Mouse (Mus musculus): ENCODE data around the gene Hivep3. TPM values are rescaled to one million over a fixed set of nuclear protein-coding genes. Genes with fewer than 3 reads are reported as not detected.

Hivep3 gene
- total RNA-seq, 1 experiment from 2014 or later: 3.3 TPM

DNA sequence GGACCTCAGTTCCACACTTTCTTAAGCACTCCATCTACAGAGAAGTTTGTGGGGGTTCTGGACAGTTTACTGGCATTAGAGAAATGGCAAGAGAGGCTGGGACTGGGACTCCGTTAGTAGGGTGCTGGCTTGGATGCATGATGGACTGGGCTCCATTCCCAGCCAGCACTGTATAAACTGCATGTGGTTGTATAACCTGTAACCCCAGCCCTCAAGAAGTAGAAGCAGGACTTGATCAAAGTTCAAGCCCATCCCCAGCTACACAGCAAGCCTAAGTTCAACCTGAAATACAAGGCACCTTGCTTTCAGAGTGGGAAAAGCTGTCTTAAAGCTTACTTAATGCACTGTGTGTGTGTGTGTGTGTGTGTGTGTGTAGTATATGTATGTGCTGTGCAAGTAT lies 226.3 kb downstream of the Hivep3 start:
- ATAC-seq (ENCODE audit: extremely low read depth, insufficient number of reproducible peaks, low FRiP score, poor library complexity, severe bottlenecking): no peak

DNA sequence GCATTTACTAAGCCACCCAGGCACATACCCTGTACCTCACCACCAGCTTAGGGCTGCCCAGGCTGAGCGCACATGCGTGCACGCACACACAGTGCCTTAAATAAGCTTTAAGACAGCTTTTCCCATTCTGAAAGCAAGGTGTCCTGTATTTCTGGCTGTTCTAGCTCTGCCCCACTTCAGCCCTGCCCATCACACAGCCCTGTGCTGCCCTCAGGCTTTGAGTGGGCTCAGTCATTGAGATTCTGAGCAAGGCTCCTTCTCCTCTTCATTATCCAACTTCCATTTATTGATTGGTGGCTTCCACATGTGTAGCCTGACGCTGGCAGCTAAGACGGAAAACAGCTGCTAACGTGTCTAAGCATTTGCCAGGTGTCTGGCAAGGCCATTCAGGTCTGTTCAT lies 226.9 kb downstream of the Hivep3 start:
- ATAC-seq (ENCODE audit: extremely low read depth, insufficient number of reproducible peaks, low FRiP score, poor library complexity, severe bottlenecking): no peak

DNA sequence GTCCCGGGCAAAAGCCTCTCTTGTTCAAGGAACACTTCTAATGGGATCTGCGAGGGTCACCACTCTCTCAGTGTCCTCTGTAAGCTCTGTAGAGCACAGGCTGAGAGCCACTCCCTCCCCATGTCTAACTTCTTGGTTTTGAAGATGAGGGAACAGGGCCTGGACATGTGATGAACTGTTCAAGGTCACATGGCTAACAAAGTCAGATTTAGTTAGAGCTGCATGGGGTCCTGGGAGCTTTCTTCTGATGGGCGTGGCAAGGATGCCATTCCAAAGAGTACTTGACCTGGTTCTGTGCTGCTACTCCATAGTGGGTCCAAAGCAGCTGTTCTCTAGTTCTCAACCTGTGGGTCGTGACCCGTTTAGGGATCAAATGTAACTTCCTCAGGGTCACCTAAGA lies 227.6 kb downstream of the Hivep3 start:
- ATAC-seq (ENCODE audit: extremely low read depth, insufficient number of reproducible peaks, low FRiP score, poor library complexity, severe bottlenecking): no peak

DNA sequence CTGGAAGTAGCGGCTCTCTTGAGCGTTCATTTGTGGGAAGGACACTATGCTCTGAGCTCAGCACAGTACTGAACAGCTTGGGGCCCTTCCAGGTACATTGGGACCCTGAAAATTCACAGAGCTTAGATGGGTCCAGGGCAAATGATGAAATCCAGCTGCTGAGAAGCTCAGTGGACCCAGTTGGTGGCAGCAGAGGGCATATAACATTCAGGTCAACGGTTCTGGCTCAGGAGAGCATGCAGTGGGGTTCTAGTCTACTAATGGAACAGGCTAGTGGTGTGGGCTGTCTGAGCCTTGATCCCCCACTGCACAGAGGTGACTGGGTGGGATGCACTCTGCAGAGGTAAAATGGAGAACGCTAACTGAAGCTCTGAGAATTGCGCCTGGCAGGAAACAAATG lies 228.5 kb downstream of the Hivep3 start:
- no peak for ATAC-seq (ENCODE audit: extremely low read depth, insufficient number of reproducible peaks, low FRiP score, poor library complexity, severe bottlenecking)

DNA sequence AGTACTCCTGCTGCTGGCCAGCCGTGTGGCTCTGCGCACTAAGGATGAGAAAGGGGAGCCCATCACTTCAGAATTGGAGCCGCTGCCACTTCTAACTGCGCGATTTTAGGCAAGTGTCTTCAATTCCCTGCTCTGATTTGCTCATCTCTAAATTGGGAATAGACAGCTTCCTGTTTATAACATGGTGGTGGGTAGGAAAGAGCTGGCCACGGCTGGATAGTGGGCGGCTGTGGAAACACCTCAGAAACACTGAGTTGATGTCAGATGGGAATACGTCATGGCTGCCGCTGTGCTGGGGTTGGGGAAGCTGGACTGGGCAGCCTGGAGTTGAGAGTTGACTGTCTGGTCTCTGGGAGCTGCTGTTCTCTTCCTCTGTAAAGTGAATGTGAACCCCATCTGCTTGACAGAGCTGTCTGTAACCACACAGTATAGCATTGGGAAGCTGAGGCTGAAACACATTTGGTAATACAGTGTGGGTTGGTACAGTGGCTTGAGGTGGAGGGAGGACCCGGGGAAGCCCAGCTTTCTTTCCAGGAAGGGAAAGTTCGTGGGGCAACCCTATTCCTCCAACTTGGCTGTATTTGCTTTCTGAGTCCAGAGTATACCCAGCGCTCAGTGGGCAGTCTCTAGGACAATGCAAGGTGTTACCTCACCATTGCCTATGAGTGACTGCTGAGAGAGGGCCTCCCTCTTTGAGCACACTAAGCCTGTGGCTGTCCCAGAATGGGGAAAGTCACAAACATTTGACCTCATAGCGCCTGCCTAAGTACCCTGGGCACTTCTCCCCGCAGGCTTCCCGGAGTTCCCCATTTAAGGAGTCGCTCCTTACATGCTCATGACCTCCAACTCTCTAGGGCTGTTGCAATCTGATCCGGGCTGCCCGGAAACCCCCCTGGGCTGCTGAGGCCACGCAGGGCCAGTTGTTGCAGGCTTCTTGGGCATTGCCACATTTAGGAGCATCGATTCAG lies 232.8 kb downstream of the Hivep3 start:
- no peak for ATAC-seq (ENCODE audit: extremely low read depth, insufficient number of reproducible peaks, low FRiP score, poor library complexity, severe bottlenecking)

DNA sequence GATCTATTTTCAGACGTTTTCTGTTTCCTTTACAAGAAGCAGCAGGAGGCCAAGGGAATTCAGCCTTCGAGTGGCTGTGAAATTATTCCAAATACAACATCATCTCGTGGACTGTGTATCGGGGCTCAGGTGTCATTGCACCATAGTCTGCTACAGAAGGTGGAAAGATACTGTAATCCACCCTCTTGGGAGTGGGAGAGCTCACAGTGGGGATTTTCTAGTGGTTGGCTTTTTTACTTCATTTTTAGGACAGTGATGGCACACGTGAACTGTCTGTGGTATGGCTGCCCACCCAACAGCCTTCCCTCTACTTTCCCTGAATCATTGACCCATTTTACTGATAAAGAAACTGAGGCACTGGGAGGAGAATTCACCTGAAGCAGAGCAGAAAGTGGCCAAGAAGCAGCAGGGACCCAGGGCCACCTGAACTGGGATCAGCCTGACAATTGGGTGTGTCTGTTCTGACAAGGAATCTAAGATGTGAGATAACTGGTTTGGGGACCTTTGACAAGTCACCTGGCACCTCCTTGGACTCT lies 233.6 kb downstream of the Hivep3 start:
- ATAC-seq (ENCODE audit: extremely low read depth, insufficient number of reproducible peaks, low FRiP score, poor library complexity, severe bottlenecking): no peak

DNA sequence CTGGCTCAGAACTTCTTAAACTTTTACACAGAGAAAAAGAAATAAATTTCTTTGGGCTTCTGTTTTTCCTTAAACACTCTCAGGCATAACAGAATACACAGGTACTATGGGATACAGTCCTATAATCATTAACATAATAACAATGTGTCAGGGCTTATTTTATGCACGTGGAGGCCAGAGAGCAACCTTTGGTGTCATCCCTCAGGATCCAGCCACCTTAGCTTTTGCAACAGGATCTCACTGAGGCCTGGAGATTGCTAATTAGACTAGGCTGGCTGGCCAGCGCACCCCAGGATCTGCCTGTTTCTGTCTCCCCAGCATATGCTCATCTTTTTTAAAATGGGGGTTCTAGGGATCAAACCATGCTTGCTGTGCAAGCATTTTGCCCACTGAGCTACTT lies 234.1 kb downstream of the Hivep3 start:
- no peak for ATAC-seq (ENCODE audit: extremely low read depth, insufficient number of reproducible peaks, low FRiP score, poor library complexity, severe bottlenecking)

DNA sequence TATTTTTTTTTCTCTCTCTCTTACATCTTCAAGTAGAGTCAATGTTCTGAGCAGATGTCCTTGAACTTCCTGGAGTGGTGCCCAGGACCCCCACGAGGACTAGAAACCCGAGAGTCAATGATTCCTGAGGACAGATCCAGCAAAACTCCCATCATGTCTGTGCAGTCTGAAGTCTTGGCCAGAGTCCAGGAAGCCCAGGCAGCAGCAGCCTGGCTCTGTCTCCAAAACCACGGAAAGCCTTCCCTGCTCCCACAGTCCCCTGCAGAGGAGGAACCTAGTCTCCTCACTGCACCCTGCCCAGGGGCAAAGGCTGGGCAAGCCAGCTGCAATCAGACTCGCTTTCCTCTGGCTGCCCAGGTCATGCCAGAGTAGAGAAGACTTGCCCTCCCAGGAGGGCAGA lies 234.5 kb downstream of the Hivep3 start:
- no peak for ATAC-seq (ENCODE audit: extremely low read depth, insufficient number of reproducible peaks, low FRiP score, poor library complexity, severe bottlenecking)

DNA sequence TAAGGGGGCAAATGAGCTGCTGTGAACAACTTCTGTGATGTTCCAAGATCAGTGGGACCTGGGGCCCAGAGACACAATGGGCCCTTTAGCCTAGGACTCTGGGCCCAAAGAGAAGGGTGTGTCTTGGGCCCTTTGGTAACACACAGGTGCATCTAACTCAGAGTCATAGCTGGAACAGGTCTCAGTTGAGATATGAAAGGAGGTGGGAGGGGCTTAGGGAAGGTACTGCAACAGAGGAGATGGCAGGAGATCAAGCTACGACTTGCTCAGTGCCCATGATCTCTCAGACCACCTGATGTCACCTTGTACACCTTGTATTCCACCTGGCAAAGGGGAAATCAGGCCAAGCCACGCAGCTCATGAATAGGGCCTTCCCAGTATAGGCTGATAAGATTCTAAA lies 235.3 kb downstream of the Hivep3 start:
- no peak for ATAC-seq (ENCODE audit: extremely low read depth, insufficient number of reproducible peaks, low FRiP score, poor library complexity, severe bottlenecking)

DNA sequence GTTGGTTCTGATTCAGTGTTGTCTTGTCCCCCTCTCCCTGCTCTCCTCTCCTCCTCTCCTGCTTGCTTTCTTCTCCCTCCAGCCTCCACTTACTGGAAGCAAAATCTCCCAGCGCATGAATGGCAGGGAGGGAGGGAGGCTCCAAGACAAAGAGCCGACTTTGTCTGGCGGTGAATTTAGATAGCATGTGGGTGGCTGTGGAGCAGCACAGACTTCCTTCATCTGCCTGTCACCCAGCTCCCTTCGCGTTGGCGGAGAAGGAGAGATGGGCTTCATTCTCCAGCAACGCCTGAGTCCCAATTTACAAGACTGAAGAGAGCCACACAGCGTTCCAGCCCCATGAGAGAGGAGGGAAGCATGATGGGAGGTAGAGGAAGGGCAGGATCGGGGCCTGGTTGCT lies 236.6 kb downstream of the Hivep3 start:
- ATAC-seq (ENCODE audit: extremely low read depth, insufficient number of reproducible peaks, low FRiP score, poor library complexity, severe bottlenecking): no peak

DNA sequence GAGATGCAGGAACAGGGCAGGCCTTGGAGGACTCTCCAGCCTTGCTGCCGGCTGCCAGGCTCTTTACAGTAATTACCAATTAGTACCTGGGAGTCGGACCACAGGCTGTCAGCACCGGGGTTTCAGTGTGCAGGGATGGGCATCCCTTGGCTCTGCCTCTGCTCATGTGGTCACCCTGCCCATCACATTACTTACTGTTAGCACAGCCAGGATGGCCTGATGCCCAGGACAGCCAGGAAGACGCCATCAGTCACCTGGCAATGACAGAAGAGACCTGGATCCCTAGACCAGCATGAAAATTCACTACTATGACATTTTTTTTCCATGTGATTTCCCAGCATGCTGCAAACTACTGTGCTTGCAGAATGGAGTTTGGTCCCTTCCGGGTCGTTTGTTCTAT lies 238.8 kb downstream of the Hivep3 start:
- ATAC-seq (ENCODE audit: extremely low read depth, insufficient number of reproducible peaks, low FRiP score, poor library complexity, severe bottlenecking): no peak

DNA sequence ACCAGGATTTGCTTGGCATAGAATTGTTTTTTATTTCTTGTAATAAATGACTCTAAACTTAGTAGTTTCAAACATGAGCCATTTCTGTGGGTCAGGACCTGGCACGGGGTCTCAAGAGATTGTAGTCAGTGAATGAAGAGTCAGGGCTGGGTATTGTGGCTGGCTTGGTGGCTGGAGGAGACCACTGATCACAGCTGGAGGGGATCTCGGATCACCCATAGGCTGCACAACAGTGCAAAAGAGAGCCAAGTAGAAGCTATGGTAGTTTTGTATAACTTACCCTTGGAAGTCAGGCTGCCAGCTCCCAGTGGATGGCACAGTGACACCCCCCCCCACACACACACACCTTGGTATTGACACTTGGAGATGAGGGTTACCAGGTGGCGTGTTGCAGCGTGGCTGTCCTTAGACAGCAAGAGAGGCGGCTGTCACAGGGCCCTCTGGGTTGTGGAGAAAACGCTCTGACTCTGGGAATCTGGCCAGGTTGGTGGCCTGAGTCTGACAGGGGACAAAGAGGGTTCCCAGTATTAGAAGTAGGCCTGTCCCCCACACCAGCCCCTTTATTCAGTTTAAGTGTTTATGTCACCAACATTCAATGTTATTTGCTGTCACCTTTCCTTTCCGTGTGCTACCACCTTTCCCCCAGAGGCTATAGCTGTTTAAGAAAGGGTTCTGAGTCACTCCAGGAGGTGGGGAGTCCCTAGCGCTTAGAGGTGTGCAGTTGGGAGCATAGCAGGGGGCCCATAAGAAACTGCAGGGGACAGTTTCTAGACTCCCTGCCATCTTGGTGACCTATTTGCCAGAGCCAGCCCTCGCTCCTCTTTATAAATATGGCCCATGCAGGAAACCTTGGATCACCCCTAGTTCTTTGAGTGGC lies 240.4 kb downstream of the Hivep3 start:
- ATAC-seq (ENCODE audit: extremely low read depth, insufficient number of reproducible peaks, low FRiP score, poor library complexity, severe bottlenecking): no peak

DNA sequence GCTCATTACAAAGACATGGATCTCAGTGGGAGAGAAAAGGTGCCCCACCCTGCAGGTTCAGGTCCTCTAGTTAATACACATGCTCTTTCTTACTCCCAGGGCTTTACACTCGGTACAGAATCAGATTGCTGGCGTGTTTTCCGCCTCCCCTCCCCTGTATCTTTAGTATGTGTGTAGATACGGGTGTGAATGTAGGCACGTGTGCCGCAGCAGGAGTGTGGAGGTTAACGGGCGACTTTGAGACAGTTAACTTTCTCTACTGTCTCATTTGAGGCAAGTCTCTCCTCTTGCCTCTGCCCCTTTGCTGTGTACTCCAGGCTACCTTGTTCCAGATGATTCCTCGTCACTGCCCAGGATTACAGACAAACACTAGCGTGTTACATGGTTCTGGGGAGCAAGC lies 241.7 kb downstream of the Hivep3 start:
- ATAC-seq (ENCODE audit: extremely low read depth, insufficient number of reproducible peaks, low FRiP score, poor library complexity, severe bottlenecking): no peak

DNA sequence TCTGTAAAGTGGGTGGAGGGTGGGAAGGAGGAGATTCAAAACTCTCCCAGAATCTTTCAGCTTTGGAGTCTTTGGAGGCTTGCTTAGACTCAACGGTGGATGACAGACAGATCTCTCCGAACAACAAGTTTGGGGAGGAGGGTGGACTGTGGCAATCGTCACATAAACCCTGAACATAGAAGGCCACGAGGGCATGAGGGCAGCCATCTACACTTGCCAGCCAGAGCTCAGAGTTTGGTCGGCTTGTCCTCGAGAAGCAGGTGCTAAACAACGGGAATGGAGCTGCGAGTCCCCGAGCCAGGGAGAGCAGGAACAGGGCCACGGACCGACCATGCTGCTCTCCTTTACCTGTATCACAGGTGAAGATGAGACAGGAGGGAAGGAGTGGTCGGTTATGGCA lies 242.2 kb downstream of the Hivep3 start:
- ATAC-seq (ENCODE audit: extremely low read depth, insufficient number of reproducible peaks, low FRiP score, poor library complexity, severe bottlenecking): no peak

DNA sequence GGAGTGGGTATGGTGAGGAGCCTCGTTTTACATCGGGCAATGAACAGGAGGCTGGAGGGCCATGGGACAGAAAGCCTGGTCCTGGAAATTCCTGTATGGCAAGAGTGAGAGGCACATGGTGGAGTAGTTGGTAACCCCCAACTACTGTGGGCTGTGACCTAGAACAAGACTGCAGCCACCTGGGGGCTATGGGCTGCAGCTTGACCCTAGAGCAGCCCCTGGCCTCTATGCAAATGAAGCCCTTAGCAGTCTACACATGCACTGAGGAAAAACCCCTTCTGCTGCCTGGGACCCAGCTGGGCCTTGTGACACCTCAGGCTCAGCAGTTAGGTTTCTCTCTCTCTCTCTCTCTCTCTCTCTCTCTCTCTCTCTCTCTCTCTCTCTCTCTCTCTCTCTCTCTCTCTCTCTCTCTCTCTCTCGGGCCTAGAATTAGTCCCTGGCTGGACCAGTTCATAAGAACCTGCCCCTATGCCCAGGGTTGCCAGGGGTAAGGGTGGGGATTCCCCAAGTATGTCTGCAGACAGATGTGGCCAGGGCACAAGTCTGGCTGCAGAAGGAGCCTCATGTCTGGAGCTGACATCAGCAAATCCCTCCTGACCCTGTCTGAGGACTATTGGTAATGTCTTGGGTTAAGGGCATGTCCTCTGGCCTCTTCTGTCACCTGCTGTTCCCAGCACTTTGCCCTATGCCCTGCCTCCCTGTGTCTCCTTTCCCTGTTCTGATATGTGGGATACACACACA lies 243.0 kb downstream of the Hivep3 start:
- no peak for ATAC-seq (ENCODE audit: extremely low read depth, insufficient number of reproducible peaks, low FRiP score, poor library complexity, severe bottlenecking)

DNA sequence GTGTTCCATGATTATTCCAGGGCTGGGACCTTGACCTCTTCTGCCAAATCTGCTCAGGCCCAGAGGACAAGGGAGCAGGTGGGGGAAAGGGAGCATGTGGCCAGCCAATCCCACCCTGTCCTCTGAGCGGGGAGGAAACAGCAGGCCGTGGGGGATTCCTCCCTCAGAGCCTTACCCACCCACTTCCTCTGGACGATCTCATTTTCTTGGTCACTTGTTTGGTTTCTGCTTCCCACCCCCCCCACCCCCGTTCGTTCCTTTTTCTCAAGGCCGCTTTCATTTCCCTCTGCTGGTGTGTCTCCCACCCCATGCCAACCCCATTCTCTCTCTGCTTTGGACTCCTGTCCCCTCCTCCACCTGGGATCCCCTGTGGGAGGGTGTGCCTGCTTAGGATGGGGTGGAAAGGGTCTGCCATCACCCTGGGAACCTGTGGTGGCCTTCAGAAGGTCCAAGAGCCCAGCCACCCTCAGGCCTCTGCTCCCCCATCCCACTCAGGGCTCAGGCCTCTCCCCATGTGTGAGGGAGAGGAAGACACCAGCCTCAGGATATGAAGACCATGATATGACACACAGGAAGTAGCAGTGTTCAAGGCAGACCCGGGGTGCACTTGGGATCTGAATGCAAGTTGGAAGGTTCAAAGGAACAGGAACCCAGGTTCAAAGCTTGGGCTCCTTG lies 244.4 kb downstream of the Hivep3 start:
- ATAC-seq (ENCODE audit: extremely low read depth, insufficient number of reproducible peaks, low FRiP score, poor library complexity, severe bottlenecking): 0 out of 2 replicates have a peak, but pooled peaks have one; percentile 30

DNA sequence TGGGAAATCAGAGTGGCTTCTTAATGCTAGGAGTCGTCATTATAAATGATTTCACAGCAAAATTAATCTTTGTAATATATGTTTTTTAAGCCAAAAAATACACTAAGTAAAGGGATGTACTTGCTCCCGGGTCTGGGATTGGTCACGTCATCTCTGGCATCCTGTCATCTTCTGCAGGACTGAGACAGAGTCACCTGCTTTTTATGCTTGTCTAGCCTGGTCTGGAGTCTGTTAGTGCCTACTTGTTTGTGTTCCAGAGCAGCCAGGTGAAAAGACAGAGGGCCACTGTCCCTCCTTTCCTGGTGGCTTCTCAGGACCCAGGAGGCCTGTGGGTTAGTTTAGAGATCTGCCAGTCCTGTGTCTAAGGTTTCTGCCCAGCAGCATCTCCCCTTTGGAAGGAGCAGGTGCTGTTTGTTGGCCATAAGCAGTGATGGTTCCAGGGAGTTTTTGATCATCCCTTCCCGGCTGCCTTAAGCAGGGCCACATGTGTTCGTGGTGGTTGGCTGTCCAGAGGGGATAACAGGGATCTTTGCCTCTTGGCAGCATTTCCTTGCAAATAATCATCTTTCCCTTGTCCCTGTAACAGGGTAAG lies 245.8 kb downstream of the Hivep3 start:
- no peak for ATAC-seq (ENCODE audit: extremely low read depth, insufficient number of reproducible peaks, low FRiP score, poor library complexity, severe bottlenecking)

DNA sequence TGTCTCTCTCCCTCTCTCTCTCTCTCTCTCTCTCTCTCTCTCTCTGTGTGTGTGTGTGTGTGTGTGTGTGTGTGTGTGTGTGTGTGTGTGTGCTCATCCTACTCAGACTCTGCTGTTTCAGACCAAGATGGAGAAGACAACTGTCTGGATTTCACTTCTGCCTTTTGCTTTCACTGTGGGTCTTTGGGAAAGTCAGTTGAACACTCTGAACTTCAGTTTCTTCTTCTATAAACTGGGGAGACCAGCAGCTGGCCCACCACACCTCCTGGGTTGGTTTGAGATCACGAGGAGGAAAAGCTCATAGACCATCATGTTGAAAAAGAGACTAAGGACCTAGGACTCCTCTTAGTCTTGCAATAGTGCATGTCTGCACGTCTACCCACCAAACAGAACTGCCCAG lies 246.3 kb downstream of the Hivep3 start:
- ATAC-seq (ENCODE audit: extremely low read depth, insufficient number of reproducible peaks, low FRiP score, poor library complexity, severe bottlenecking): no peak

Measured in neutrophil, adult 5-6 weeks (primary cell).